Mouse (Mus musculus) liver, adult (tissue): ENCODE measurements at regions not wholly inside any gene's neighbourhood (a gene's known extent, or its start where the extent isn't known, plus 50 kb on each side); places are given as distances from the start of the nearest gene placed in this dataset.

Source experiments
- GATA4 ChIP-seq: IDR thresholded peaks from 2 replicates; pipeline ENCODE4 v1.6.1; 2014; ENCODE audit warnings: mild to moderate bottlenecking, low read length; ENCODE audit not compliant: insufficient replicate concordance

DNA sequence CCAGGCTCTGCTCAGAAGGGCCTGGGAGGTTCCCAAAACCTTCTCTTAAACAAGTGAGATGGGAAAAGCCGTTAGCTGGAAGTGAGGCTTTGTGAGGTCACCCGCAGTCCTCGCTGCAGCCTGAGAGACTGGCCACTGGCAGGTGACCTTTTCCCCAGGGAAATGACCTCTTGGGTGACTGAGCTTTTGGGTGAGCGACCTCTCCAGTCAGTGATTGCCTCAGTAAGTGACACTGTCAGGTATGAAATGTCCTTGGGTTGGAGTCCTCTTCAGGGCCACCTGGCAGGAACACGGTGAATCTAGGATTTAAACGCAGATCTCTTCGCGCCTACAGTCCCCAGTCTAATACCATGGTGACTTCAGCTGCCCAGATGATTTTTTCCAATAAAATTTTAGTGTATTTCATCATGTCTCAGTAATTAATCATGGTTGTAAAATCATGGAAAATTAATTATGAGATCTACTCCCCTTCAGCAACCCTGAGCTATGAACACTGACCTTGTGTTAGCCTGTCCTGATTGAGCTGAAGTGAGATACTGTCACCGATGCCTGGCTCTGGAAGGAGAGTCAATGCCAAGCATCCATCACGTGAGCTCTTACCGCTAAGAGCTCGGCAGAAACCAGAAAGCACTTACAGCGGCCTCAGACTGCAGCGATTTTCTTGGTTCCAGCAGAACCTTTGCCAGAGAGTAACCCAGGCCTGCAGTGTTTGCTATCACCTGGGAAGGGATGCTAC lies 87.5 kb upstream of the Sulf2 start:
- no peak for TF ChIP-seq GATA4

GRCm38 (mm10) chr2:166241310-166241709 lies 85.8 kb upstream of the Sulf2 start:
- no peak for TF ChIP-seq GATA4

DNA sequence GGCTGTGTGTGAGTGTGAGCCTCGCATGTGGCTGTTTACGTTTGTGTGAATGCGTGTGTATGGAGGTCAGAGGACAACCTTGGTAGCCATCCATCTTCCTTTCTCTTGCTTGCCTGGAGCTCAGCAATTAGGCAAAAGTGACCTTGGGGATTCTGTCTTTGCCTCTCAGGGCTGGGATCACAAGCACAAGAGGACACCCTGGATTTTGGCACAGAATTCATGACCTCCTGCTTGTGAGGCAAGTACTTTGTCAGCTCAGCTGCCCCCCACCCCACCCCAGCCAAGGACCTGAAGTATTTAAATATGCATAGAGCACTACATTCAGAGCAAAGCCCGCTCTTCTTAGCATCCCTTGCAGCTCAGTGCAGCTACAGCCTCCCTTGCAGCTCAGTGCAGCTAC lies 84.6 kb upstream of the Sulf2 start:
- TF ChIP-seq GATA4, result no peak

DNA sequence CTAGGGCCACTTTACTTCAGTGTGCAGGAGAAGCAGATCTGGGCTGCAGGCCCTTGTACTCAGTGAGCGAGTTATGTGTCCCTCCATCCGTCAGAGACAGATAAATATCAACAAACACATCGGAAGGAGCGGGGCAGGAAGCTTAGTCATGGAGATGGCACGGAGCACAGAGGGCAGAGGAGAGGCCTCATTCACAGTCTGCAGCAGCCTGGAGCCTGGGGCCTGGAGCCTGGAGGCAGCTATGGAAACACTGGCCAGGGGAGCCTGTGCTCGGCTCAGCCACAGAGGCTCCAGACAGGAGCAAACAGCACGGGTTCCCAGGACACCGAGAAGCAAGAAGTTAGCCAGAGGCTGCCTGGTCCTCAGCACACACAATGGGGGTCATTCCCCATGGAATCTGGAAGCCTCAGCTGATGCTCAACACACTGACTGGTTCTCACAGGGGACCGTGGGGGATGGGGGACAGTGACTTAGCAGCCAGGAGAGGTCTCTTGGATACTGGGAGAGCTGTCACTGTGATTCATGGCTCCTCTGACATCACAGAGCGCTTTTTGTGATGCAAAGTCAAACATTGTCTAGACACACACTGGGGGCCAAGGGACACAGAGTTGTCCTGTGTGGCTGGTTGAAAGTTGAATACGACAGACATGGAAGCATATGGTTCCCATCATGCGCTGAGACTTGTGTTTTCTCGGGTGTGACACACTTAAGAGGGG lies 82.2 kb upstream of the Sulf2 start:
- TF ChIP-seq GATA4, result no peak

GRCm38 (mm10) chr2:166236102-166236501 lies 80.6 kb upstream of the Sulf2 start:
- no peak for TF ChIP-seq GATA4

- no peak for TF ChIP-seq GATA4
Observed at GRCm38 (mm10) chr2:166234579-166235212, 79.2 kb upstream of the Sulf2 start.

- TF ChIP-seq GATA4, result no peak
Observed at GRCm38 (mm10) chr2:166233246-166233645, 77.8 kb upstream of the Sulf2 start.

GRCm38 (mm10) chr2:166232376-166232775 lies 76.9 kb upstream of the Sulf2 start:
- TF ChIP-seq GATA4, result no peak

- TF ChIP-seq GATA4, result no peak
Observed at GRCm38 (mm10) chr2:166230617-166231016, 75.2 kb upstream of the Sulf2 start.

GRCm38 (mm10) chr2:166228356-166228755 lies 72.9 kb upstream of the Sulf2 start:
- no peak for TF ChIP-seq GATA4

DNA sequence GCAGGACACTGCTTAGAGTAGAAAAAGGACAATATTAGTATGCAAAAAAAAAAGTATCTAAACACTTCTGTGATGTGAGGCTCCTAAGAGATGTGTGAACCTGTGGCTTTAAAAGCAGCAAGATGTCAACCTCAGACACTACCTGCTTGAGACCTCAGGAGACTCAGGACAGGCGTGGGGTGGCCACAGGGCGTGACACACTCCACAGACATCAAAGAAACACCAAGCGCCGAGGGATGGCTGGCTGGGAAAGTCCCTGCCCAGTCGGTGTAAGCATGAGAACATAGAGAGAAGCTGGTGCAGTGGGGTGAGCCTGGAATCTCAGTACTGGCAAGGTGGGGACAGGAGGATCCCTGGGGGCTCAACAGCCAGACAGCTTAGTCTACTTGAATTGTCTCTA lies 72.0 kb upstream of the Sulf2 start:
- TF ChIP-seq GATA4, result no peak

DNA sequence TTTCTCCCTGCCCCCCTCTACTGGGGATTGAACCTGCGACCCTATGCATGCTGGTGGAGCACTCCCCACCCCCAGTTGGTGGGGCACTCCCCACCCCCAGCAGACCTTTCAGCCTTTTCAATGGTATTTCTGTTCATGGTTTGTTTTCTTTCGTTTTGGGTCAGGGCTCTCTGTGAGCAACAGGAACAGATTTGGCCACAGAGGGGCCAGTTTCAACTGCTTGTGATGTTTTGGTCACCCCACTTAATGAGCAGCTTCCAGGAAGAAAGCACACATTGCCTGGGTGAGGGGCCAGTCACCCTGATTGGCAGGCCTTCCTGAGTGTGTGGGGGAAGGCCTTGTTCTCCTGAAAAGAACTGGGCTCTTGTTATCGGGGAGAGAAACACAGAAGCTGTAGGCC lies 71.5 kb upstream of the Sulf2 start:
- no peak for TF ChIP-seq GATA4

DNA sequence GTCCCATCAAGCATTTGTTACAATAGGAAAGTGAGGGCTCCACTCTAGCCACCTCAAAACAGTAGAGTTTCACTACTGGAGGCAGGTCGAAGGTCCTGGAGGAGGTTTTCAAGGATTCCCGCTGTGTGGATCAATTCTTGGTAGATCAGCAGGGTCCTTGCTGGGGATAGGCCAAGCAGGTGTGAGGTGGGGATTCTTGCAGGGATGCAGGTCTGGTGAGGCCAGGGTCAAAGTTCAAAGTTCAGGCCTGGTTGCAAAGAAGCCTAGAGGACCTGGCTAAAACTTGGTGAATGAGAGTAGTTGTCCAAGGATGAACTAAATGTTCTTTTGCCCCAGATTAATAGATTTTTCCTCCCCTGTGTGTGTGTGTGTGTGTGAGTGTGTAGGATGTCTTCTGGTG lies 70.9 kb upstream of the Sulf2 start:
- TF ChIP-seq GATA4, result no peak

DNA sequence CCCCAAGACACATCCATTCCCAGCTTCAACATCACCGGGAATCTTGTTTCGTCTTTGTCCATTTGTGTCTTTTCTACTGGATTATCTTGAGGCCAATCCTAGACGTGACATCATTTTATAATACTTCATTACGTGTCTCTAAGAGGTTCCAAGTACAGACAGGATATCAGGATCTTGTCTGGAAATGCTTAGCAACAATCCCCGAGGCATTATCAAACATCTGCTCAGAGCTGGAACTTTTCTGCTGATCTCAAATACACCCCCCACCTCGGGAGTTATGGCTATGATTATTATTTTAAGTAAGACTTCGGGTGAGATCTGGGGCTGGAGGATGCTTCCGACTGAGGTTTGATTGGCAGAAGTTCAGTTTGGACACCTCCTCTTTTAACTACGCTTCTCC lies 69.9 kb upstream of the Sulf2 start:
- TF ChIP-seq GATA4, result no peak

DNA sequence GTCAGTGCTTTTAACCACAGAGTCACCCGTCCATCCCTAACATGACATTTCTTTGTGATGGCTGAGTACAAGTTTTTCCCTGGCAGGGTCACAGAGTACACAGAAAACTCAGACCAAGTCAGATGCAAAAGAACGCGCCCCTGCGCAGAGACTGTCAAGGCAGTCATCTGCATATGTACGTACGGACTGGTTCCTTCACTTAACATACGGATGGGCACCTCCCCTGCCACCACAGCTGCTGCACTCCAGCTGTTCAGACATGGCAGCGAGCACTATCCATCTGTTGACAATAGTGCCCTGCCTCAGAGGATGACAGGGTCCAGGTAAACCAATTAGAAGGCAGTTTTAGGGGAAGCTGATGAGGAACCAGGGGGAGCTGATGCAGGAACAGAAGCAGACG lies 63.3 kb upstream of the Sulf2 start:
- TF ChIP-seq GATA4, result no peak

GRCm38 (mm10) chr2:166216512-166216865 lies 61.0 kb upstream of the Sulf2 start:
- no peak for TF ChIP-seq GATA4

DNA sequence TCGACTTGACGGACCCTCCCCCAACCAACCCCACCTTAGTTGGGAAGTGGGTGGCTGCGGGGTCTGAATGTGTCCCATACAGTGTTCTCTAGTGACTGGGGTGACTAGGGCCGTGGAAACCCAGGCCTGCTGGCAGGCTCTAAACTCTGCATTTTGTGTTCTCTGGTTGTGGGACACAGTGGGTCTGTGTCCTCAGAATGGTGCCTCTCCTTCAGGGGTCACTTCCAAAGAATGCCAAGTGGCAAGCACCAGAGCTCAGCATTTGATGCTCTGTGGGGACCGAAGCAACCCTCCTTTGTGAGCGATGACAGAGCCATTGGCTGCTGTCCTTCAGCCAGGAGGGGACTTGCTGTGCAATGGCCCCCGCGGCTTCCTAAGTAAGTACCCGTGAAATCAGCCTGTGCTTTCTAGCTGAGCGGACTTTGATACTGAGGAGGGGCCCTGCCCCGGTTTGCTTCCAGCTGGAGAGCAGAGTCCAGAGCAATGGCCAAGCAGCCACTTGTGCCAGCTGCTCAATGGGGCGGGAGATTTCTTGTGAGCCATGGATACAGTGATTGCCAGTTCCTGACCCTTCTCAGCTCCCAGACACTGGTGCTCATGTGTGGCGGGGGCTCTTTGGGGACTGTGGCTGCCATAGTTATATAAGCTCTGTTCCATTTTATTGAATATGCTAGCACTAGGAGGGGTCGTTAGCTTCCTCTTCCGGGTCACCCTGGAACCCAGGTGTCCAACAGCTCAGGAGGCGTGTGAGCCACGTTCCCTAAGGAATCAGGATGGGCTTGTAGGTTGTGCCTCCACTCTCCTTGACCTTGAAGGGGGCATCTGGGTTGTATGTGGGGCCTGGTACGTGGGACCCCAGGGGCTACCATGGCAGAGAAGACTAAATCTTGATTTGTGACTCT lies 60.4 kb upstream of the Sulf2 start:
- no peak for TF ChIP-seq GATA4
